Mouse (Mus musculus): Measurements from ENCODE around the gene Oas1e. TPM values are rescaled to one million over a fixed set of nuclear protein-coding genes. Genes with fewer than 3 reads are reported as not detected.
"Not testable (repeated sequence)": the region's sequence is repeated elsewhere in the genome, so short reads cannot be mapped to it uniquely, and the experiment has no call there.

Gene Oas1e
- not detected in 2 replicates for polyA plus RNA-seq (2014; fragmentation: Nextera tagmentation; extraction: Ambion mirVana)

DNA sequence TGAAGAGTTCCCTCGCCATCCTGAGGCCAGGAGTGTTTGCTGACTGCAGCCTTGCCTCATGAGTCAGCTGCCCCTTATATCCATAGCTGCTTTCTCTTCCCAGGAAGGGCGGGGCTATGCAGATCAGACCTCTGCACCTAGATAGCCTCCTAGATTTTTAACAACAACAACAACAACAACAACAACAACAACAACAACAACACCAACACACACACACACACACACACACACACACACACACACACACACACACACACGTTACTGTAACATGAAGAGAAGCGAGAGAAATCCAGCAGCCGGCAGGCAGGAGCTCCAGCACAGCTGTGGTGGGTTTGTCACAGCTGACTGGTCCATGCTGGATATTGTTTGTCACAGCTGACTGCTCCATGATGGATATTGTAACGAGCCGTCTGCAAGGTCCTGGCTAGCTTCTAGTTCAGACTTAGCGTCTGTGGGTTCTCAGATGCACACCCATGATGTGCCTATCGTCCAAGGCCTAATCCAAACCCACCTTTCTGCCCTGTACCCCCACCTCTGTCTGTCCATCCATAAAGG, at the start of gene Oas1e:
TSS of gene Oas1e (minus strand) at position 51 of the 555 bp plus-strand sequence.
- not testable (repeated sequence) for H3K9ac ChIP-seq (ENCODE audit: low read depth, low read length); H3K27ac ChIP-seq (ENCODE audit: low read depth, low read length); H3K4me3 ChIP-seq (ENCODE audit: low read depth, low read length); H3K4me1 ChIP-seq (replicated peaks; ENCODE audit: control insufficient read depth, insufficient read depth, low read length); DNase-seq (ENCODE audit: low spot score); ATAC-seq (replicated peaks; ENCODE audit: low FRiP score); H3K27me3 ChIP-seq (replicated peaks; ENCODE audit: control insufficient read depth, insufficient read depth, low read length); H3K36me3 ChIP-seq (ENCODE audit: control insufficient read depth, insufficient read depth, low read length); H3K9me3 ChIP-seq (ENCODE audit: control insufficient read depth, low read length); H3K4me2 ChIP-seq
- WGBS: 72% methylated on average over 9 of the region's 9 CpGs

DNA sequence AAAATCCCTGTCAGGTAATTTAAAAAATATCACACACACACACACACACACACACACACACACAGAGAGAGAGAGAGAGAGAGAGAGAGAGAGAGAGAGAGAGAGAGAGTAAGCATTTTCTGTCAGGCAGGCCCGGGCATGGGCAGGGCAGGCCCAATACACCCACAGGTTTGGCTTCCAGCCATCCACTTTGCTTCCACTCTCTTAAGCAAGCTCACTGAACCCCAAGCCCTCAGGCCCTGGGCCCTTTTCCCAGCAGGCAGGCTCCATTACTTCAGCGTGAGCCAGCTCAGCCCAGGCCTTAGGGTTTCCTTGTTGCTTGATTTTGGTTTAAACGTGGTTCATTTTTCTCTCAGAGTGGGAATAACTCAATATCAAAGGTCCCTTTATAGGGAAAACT, 49.4 kb upstream of the Oas1e start:
- ATAC-seq (replicated peaks; ENCODE audit: low FRiP score) (no peak), DNase-seq (ENCODE audit: low spot score) (no peak)
- Histone ChIP-seq H3K27me3 (replicated peaks; ENCODE audit: control insufficient read depth, insufficient read depth, low read length) (no peaks in the 10 kb centered on the region), H3K36me3 (ENCODE audit: control insufficient read depth, insufficient read depth, low read length) (no peaks in the 10 kb centered on the region), H3K9me3 (ENCODE audit: control insufficient read depth, low read length) (no peaks in the 10 kb centered on the region), H3K4me2 (no peak overlapping the region), H3K27ac (ENCODE audit: low read depth, low read length) (no peak overlapping the region), H3K4me1 (replicated peaks; ENCODE audit: control insufficient read depth, insufficient read depth, low read length) (no peaks in the 10 kb centered on the region), H3K4me3 (ENCODE audit: low read depth, low read length) (no peak overlapping the region), H3K9ac (ENCODE audit: low read depth, low read length) (no peak overlapping the region)
- 82% methylated on average over 3 of the region's 3 CpGs for WGBS

DNA sequence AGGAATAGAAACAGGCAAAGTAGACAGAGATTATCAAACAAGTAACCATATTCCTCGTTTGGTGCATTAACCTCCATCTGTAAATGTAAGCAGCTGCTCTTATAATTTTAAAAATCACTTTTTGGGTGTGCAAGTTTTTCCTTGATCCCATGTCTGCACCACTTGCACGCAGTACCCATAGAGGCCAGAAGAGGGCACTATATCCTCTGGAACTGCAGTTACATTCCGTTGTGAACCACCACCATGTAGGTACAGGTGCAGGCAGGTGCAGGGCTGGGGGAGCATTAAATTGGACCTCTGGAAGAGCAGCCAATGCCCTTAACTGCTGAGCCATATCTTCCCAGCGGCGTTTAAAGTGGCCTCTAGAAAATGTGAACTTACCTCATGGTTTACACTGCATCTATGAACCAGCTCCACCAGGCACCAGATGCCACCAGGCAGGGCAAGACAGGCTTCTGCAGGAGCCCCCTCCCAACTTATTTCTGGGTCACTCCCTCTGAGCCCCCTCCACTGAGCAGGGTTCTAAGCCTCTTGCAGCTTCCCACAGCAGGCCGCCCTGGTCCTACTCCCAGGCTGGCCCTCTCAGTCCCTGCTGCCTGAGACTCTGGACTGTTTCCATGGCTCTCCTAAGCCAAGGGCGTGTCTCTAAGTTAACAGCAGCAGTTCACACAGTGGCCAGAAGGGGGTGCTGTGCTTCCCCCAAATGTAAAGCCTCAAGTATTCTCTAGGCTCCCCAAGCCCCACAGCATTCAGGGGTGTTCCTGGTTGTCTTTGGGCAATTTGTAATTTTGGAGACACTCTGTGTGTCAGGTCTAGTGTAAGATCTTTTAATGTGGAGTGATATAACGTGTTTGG, 41.6 kb upstream of the Oas1e start:
- Histone ChIP-seq H3K4me2 (no peak overlapping the region), H3K4me3 (ENCODE audit: low read depth, low read length) (no peak overlapping the region), H3K27ac (ENCODE audit: low read depth, low read length) (no peak overlapping the region), H3K36me3 (ENCODE audit: control insufficient read depth, insufficient read depth, low read length) (no peaks in the 10 kb centered on the region), H3K9me3 (ENCODE audit: control insufficient read depth, low read length) (no peaks in the 10 kb centered on the region), H3K27me3 (replicated peaks; ENCODE audit: control insufficient read depth, insufficient read depth, low read length) (0 out of 2 replicates have a peak, but pooled peaks cover 2% of the 10 kb centered on the region), H3K9ac (ENCODE audit: low read depth, low read length) (no peak overlapping the region), H3K4me1 (replicated peaks; ENCODE audit: control insufficient read depth, insufficient read depth, low read length) (no peaks in the 10 kb centered on the region)
- WGBS: 11% methylated on average over 8 of the region's 8 CpGs
- DNase-seq (ENCODE audit: low spot score): peak; percentile 35
- no peak for ATAC-seq (replicated peaks; ENCODE audit: low FRiP score)

DNA sequence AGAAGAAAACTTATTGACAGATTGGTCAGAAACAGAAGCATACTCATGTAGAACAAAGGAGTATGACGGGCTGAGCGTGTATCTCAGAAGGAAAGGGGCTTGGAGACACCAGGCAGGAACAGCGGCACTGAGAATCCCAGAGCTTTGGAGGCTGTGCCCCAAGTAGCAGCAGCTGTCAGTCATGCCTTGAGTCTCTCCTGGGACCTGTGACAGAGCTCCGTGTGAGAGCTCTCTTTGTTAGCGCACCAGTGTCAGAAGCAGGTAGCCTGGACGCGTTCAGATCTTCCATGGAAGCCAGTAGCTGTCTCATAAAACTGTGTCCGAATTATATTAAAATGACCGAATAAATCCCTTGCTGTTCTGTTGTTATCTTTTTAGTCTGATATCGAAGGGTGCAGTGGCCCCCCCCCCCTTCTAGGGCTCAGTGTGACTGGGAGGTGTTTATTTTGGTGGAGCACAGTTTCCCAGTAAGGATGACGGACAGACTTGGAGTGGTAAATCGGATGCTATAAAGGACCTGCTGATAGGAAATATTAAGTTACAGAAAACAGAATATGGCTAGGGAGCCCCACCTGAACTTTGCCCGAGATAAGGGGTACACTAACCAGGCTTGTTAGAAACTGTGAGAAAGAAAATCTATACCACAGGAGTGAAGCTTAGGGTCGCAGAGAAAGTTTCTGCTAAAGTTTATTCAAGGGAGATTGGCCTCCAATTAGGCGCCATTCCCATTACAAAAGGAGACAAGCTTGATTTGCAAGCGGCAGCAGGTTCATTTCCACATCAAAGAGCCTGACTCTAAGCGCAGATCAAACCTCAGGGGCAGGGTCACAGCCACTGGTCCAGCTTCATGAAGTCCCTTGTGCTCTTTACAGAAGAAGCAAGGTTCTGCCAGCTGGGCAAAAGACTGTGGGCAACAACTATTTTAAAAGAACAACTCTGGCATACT, 38.3 kb upstream of the Oas1e start:
- H3K4me2 ChIP-seq: no peak overlapping the region
- ATAC-seq (replicated peaks; ENCODE audit: low FRiP score): no peak

DNA sequence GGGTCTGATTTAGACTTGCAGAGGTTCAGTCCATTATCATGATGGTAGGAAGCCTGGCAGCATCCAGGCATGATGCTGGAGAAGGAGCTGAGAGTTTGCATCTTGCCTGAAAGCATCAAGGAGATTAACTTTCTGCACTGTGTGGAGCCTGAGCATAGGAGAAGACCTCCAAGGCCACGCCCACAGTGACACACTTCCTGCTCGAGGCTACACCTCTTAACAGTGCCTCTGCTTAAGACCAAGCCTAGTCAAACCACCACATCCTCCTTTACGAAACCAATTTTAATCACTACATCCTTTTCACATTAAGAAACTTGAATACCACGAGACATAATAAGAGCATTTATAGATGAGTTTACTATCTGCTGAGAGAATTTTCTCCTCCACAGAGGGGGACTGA, 35.7 kb upstream of the Oas1e start:
- WGBS: 72% methylated on average over 4 of the region's 4 CpGs
- no peak for ATAC-seq (replicated peaks; ENCODE audit: low FRiP score)

More for the DNA sequence above, 38.3 kb upstream of the Oas1e start:
- Histone ChIP-seq H3K27me3 (replicated peaks; ENCODE audit: control insufficient read depth, insufficient read depth, low read length) (0 out of 2 replicates have a peak, but pooled peaks cover 2% of the 10 kb centered on the region), H3K4me1 (replicated peaks; ENCODE audit: control insufficient read depth, insufficient read depth, low read length) (no peaks in the 10 kb centered on the region), H3K9ac (ENCODE audit: low read depth, low read length) (no peak overlapping the region), H3K36me3 (ENCODE audit: control insufficient read depth, insufficient read depth, low read length) (no peaks in the 10 kb centered on the region), H3K27ac (ENCODE audit: low read depth, low read length) (no peak overlapping the region), H3K9me3 (ENCODE audit: control insufficient read depth, low read length) (no peaks in the 10 kb centered on the region), H3K4me3 (ENCODE audit: low read depth, low read length) (no peak overlapping the region)
- DNase-seq (ENCODE audit: low spot score): no peak
- 22% methylated on average over 17 of the region's 17 CpGs for WGBS

DNA sequence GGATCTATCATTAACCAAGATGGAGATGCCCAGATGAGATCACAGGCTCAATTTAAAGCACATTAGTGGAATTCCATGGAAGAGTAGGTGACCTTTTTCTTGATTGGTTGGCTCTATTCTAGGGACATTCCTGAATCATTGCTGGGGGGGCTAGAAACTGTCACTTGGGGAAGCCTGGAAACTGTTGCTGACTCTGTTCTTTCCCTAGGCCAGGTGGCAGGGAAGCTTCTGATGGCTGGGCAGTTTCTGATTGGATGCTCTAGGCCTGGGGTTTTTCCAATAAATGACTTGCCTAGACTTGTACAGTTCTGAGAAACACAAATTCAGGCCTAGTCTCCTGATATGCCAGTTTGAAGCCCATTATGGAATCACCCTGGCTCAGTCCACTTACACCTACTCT, 23.7 kb upstream of the Oas1e start:
- no peaks in the 10 kb centered on the region for H3K9me3 ChIP-seq (ENCODE audit: control insufficient read depth, low read length)
- no peak overlapping the region for H3K9ac ChIP-seq (ENCODE audit: low read depth, low read length)
- H3K4me2 ChIP-seq: no peak overlapping the region
- ATAC-seq (replicated peaks; ENCODE audit: low FRiP score) (no peak), DNase-seq (ENCODE audit: low spot score) (no peak)
- H3K4me3 ChIP-seq (ENCODE audit: low read depth, low read length): no peak overlapping the region
- no peaks in the 10 kb centered on the region for H3K4me1 ChIP-seq (replicated peaks; ENCODE audit: control insufficient read depth, insufficient read depth, low read length)
- H3K27me3 ChIP-seq (replicated peaks; ENCODE audit: control insufficient read depth, insufficient read depth, low read length): no peaks in the 10 kb centered on the region
- no peak overlapping the region for H3K27ac ChIP-seq (ENCODE audit: low read depth, low read length)
- H3K36me3 ChIP-seq (ENCODE audit: control insufficient read depth, insufficient read depth, low read length): no peaks in the 10 kb centered on the region

More for the DNA sequence above, 35.7 kb upstream of the Oas1e start:
- H3K27me3 ChIP-seq (replicated peaks; ENCODE audit: control insufficient read depth, insufficient read depth, low read length): 0 out of 2 replicates have a peak, but pooled peaks cover 2% of the 10 kb centered on the region
- H3K27ac ChIP-seq (ENCODE audit: low read depth, low read length): no peak overlapping the region
- H3K4me3 ChIP-seq (ENCODE audit: low read depth, low read length): no peak overlapping the region
- no peak for DNase-seq (ENCODE audit: low spot score)
- no peaks in the 10 kb centered on the region for H3K4me1 ChIP-seq (replicated peaks; ENCODE audit: control insufficient read depth, insufficient read depth, low read length)
- no peaks in the 10 kb centered on the region for H3K9me3 ChIP-seq (ENCODE audit: control insufficient read depth, low read length)
- no peak overlapping the region for H3K9ac ChIP-seq (ENCODE audit: low read depth, low read length)
- H3K36me3 ChIP-seq (ENCODE audit: control insufficient read depth, insufficient read depth, low read length): no peaks in the 10 kb centered on the region
- no peak overlapping the region for H3K4me2 ChIP-seq

DNA sequence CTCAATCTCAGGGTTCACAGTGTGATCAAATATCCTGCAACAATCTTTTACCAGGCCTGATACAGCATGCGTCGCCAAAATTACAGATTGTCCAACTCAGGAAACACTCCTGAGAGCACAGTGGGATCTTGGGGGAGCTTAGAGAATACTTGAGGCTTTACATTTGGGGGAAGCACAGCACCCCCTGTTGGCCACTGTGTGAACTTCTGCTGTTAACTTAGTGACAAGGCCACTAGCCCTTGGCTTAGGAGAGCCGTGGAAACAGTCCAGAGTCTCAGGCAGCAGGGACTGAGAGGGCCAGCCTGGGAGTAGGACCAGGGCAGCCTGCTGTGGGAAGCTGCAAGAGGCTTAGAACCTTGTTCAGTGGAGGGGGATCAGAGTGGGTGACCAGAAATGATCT, 20.6 kb upstream of the Oas1e start:
- Histone ChIP-seq H3K27me3 (replicated peaks; ENCODE audit: control insufficient read depth, insufficient read depth, low read length) (no peaks in the 10 kb centered on the region), H3K36me3 (ENCODE audit: control insufficient read depth, insufficient read depth, low read length) (no peaks in the 10 kb centered on the region), H3K4me1 (replicated peaks; ENCODE audit: control insufficient read depth, insufficient read depth, low read length) (no peaks in the 10 kb centered on the region), H3K9me3 (ENCODE audit: control insufficient read depth, low read length) (no peaks in the 10 kb centered on the region), H3K4me3 (ENCODE audit: low read depth, low read length) (no peak overlapping the region), H3K27ac (ENCODE audit: low read depth, low read length) (no peak overlapping the region), H3K4me2 (no peak overlapping the region), H3K9ac (ENCODE audit: low read depth, low read length) (no peak overlapping the region)
- DNase-seq (ENCODE audit: low spot score) (no peak), ATAC-seq (replicated peaks; ENCODE audit: low FRiP score) (no peak)
- WGBS: 67% methylated on average over 3 of the region's 3 CpGs

DNA sequence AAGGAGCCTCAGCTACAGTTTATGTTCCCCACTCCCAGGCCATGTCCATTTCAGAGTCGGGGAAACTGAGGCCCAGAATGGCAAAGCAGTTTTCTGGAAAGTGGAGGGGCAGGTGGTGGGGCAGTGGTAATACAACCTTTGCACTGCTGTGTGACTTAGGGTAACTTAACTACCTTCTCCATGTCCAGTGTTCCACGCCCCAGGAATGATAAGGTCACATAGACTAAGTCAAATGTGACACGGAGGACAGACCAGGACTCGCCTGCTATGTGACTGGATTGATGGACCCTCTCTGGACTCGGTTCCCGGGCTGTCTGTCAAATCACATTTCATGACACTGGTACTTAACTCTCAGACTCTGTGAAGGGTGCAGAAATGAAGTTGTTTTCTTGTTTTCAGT, 17.7 kb upstream of the Oas1e start:
- peak overlapping the region; percentile 64 for H3K9ac ChIP-seq (ENCODE audit: low read depth, low read length)
- H3K27ac ChIP-seq (ENCODE audit: low read depth, low read length): no peak overlapping the region

More for the DNA sequence above, 17.7 kb upstream of the Oas1e start:
- DNase-seq (ENCODE audit: low spot score): no peak
- Histone ChIP-seq H3K4me2 (peak overlapping the region; percentile 68), H3K4me3 (ENCODE audit: low read depth, low read length) (peak overlapping the region; percentile 56), H3K9me3 (ENCODE audit: control insufficient read depth, low read length) (no peaks in the 10 kb centered on the region), H3K36me3 (ENCODE audit: control insufficient read depth, insufficient read depth, low read length) (no peaks in the 10 kb centered on the region), H3K27me3 (replicated peaks; ENCODE audit: control insufficient read depth, insufficient read depth, low read length) (no peaks in the 10 kb centered on the region), H3K4me1 (replicated peaks; ENCODE audit: control insufficient read depth, insufficient read depth, low read length) (no peaks in the 10 kb centered on the region)
- 65% methylated on average over 6 of the region's 6 CpGs for WGBS
- no peak for ATAC-seq (replicated peaks; ENCODE audit: low FRiP score)
